Mouse (Mus musculus): Measurements from ENCODE around the gene Adk. TPM values are rescaled to one million over a fixed set of nuclear protein-coding genes. Genes with fewer than 3 reads are reported as not detected.

Adk gene
- polyA plus RNA-seq, 1 experiment, result 69.5 TPM

DNA sequence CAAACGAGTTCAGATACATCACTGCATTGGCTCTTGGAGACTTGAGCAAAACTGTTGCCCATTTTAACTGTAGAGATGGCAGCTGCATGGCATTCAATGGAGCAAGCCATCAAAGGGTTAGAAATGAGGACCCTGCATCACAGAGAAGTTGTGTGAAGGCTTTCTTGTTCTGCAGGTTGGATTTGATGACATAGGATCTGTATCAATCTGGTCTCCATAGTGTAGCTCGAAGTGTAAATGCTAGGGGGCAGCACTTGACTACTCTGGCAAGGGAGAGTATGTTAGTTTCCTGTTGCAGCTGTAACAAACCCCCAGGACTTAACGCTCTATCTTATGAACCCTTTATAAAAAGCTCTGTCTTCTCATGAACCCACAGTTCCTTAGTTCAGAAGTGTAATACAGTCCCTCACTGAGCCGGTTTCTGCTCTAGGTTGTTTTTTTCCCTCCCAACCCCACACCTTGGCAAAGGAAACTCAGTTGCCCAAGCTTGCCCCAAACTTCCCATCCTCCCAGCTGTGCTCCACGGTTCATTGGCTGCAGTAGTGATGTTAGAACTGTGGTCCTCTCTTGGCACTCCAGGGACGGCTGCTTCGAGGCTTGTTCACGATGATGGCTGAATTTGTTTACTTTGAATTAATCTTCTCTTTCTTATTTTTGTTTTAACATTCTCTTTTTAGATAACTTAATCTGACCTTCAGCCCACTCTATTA, 91.2 kb downstream of the Adk start:
- Histone ChIP-seq H3K27me3 (ENCODE audit: control insufficient read depth, insufficient read depth, insufficient read length) (no peaks in the 10 kb centered on the region), H3K4me3 (ENCODE audit: insufficient read depth, poor library complexity, severe bottlenecking) (no peak overlapping the region), H3K36me3 (ENCODE audit: control insufficient read depth, insufficient read depth) (no peaks in the 10 kb centered on the region), H3K79me3 (ENCODE audit: low read depth) (no peaks in the 10 kb centered on the region), H3ac (ENCODE audit: control insufficient read depth, insufficient read length, low read depth) (no peak overlapping the region), H3K79me2 (ENCODE audit: control insufficient read depth, insufficient read depth) (peaks cover 5% of the 10 kb centered on the region)
- TF ChIP-seq MYOG (IDR thresholded peaks at IDR 0.05; ENCODE audit: control insufficient read depth, extremely low read depth, insufficient read length) (no peak), MYOD1 (IDR thresholded peaks at IDR 0.05; ENCODE audit: control insufficient read depth, insufficient read length, low read depth) (no peak), FOSL1 (IDR thresholded peaks at IDR 0.05; ENCODE audit: insufficient read depth, low read length, poor library complexity, severe bottlenecking) (no peak), MAX (IDR thresholded peaks at IDR 0.05) (no peak), CEBPB (IDR thresholded peaks at IDR 0.05; ENCODE audit: low read depth) (no peak), CTCF (IDR thresholded peaks at IDR 0.05; ENCODE audit: control insufficient read depth, insufficient read depth, insufficient read length) (peak; percentile 45)

GRCm38 (mm10) chr14:21147171-21147570, 94.8 kb downstream of the Adk start:
- no peaks in the 10 kb centered on the region for H3K36me3 ChIP-seq (ENCODE audit: control insufficient read depth, insufficient read depth)
- H3ac ChIP-seq (ENCODE audit: control insufficient read depth, insufficient read length, low read depth), result no peak overlapping the region
- TF ChIP-seq USF1 (IDR thresholded peaks at IDR 0.05; ENCODE audit: low read depth), result no peak
- H3K27me3 ChIP-seq (ENCODE audit: control insufficient read depth, insufficient read depth, insufficient read length), result no peaks in the 10 kb centered on the region
- H3K4me3 ChIP-seq (ENCODE audit: insufficient read depth, poor library complexity, severe bottlenecking), result no peak overlapping the region
- H3K79me2 ChIP-seq (ENCODE audit: control insufficient read depth, insufficient read depth), result peaks cover 5% of the 10 kb centered on the region
- no peaks in the 10 kb centered on the region for H3K79me3 ChIP-seq (ENCODE audit: low read depth)

DNA sequence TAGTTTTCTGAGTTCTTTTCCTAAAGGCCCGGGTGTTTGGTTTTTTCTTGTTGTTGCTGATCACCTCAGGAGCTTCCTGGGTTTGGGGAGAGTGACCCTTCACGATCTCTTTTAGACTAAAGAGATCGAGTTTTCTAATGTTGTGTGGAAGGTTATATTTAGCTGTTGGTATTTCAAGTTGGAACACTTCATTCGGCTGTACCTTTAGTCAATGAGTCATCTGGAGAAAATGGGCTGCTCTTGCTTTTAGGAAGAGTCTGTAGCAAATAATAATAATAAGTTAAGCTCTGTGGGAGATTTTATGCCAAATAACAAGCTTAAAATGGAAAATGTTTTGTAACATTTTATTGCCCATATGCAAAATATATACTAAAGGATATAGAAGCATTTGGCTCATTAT, 97.9 kb downstream of the Adk start:
- Histone ChIP-seq H3K79me2 (ENCODE audit: control insufficient read depth, insufficient read depth) (no peaks in the 10 kb centered on the region), H3K27me3 (ENCODE audit: control insufficient read depth, insufficient read depth, insufficient read length) (no peaks in the 10 kb centered on the region), H3K4me3 (ENCODE audit: insufficient read depth, poor library complexity, severe bottlenecking) (no peak overlapping the region), H3ac (ENCODE audit: control insufficient read depth, insufficient read length, low read depth) (no peak overlapping the region), H3K79me3 (ENCODE audit: low read depth) (no peaks in the 10 kb centered on the region), H3K36me3 (ENCODE audit: control insufficient read depth, insufficient read depth) (no peaks in the 10 kb centered on the region)
- TF ChIP-seq FOSL1 (IDR thresholded peaks at IDR 0.05; ENCODE audit: insufficient read depth, low read length, poor library complexity, severe bottlenecking) (no peak), CEBPB (IDR thresholded peaks at IDR 0.05; ENCODE audit: low read depth) (no peak), CTCF (IDR thresholded peaks at IDR 0.05; ENCODE audit: control insufficient read depth, insufficient read depth, insufficient read length) (no peak), MYOG (IDR thresholded peaks at IDR 0.05; ENCODE audit: control insufficient read depth, extremely low read depth, insufficient read length) (no peak), MAX (IDR thresholded peaks at IDR 0.05) (no peak), MYOD1 (IDR thresholded peaks at IDR 0.05; ENCODE audit: control insufficient read depth, insufficient read length, low read depth) (no peak)

- no peak overlapping the region for H3K4me3 ChIP-seq (ENCODE audit: insufficient read depth, poor library complexity, severe bottlenecking)
- H3K79me2 ChIP-seq (ENCODE audit: control insufficient read depth, insufficient read depth), result no peaks in the 10 kb centered on the region
- no peak overlapping the region for H3ac ChIP-seq (ENCODE audit: control insufficient read depth, insufficient read length, low read depth)
- no peaks in the 10 kb centered on the region for H3K36me3 ChIP-seq (ENCODE audit: control insufficient read depth, insufficient read depth)
- H3K27me3 ChIP-seq (ENCODE audit: control insufficient read depth, insufficient read depth, insufficient read length), result no peaks in the 10 kb centered on the region
- no peak for TF ChIP-seq USF1 (IDR thresholded peaks at IDR 0.05; ENCODE audit: low read depth)
- no peak for TF ChIP-seq CEBPB (IDR thresholded peaks at IDR 0.05; ENCODE audit: low read depth)
- no peak for TF ChIP-seq FOSL1 (IDR thresholded peaks at IDR 0.05; ENCODE audit: insufficient read depth, low read length, poor library complexity, severe bottlenecking)
- TF ChIP-seq CTCF (IDR thresholded peaks at IDR 0.05; ENCODE audit: control insufficient read depth, insufficient read depth, insufficient read length), result no peak
- TF ChIP-seq MAX (IDR thresholded peaks at IDR 0.05), result no peak
- TF ChIP-seq MYOG (IDR thresholded peaks at IDR 0.05; ENCODE audit: control insufficient read depth, extremely low read depth, insufficient read length), result no peak
- TF ChIP-seq MYOD1 (IDR thresholded peaks at IDR 0.05; ENCODE audit: control insufficient read depth, insufficient read length, low read depth), result no peak
- no peaks in the 10 kb centered on the region for H3K79me3 ChIP-seq (ENCODE audit: low read depth)
Observed at GRCm38 (mm10) chr14:21152055-21152454, 99.7 kb downstream of the Adk start.

DNA sequence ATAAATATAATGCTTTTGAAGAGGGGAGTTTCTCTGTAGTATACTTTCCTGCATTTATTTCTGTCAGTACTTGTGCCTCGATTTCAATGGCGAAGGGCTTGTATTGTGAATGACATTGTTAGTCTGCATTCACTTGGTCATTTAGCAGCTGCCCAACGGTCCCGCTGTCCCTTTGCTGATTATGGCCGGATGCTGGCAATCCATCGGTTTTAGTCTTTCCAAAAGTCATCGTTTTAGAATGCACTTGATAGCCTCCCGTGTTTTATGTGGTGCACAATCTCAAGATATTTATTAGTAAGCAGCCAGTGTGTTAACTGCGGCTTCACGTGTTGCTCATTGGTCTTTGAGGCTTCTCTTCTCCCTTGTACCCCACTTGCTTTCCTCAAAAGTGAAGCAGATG, 113.3 kb downstream of the Adk start:
- Histone ChIP-seq H3K27me3 (ENCODE audit: control insufficient read depth, insufficient read depth, insufficient read length) (no peaks in the 10 kb centered on the region), H3K36me3 (ENCODE audit: control insufficient read depth, insufficient read depth) (no peaks in the 10 kb centered on the region), H3ac (ENCODE audit: control insufficient read depth, insufficient read length, low read depth) (no peak overlapping the region), H3K4me3 (ENCODE audit: insufficient read depth, poor library complexity, severe bottlenecking) (no peak overlapping the region), H3K79me2 (ENCODE audit: control insufficient read depth, insufficient read depth) (no peaks in the 10 kb centered on the region), H3K79me3 (ENCODE audit: low read depth) (no peaks in the 10 kb centered on the region)
- TF ChIP-seq MYOD1 (IDR thresholded peaks at IDR 0.05; ENCODE audit: control insufficient read depth, insufficient read length, low read depth) (no peak), USF1 (IDR thresholded peaks at IDR 0.05; ENCODE audit: low read depth) (no peak), MAX (IDR thresholded peaks at IDR 0.05) (no peak), MYOG (IDR thresholded peaks at IDR 0.05; ENCODE audit: control insufficient read depth, extremely low read depth, insufficient read length) (no peak), CTCF (IDR thresholded peaks at IDR 0.05; ENCODE audit: control insufficient read depth, insufficient read depth, insufficient read length) (no peak)

- H3K79me2 ChIP-seq (ENCODE audit: control insufficient read depth, insufficient read depth), result no peaks in the 10 kb centered on the region
- H3K4me3 ChIP-seq (ENCODE audit: insufficient read depth, poor library complexity, severe bottlenecking), result no peak overlapping the region
- H3K27me3 ChIP-seq (ENCODE audit: control insufficient read depth, insufficient read depth, insufficient read length), result no peaks in the 10 kb centered on the region
- H3K36me3 ChIP-seq (ENCODE audit: control insufficient read depth, insufficient read depth), result no peaks in the 10 kb centered on the region
- H3ac ChIP-seq (ENCODE audit: control insufficient read depth, insufficient read length, low read depth), result no peak overlapping the region
- TF ChIP-seq FOSL1 (IDR thresholded peaks at IDR 0.05; ENCODE audit: insufficient read depth, low read length, poor library complexity, severe bottlenecking), result no peak
- no peak for TF ChIP-seq MYOG (IDR thresholded peaks at IDR 0.05; ENCODE audit: control insufficient read depth, extremely low read depth, insufficient read length)
- TF ChIP-seq CEBPB (IDR thresholded peaks at IDR 0.05; ENCODE audit: low read depth), result no peak
- no peak for TF ChIP-seq CTCF (IDR thresholded peaks at IDR 0.05; ENCODE audit: control insufficient read depth, insufficient read depth, insufficient read length)
- no peak for TF ChIP-seq MAX (IDR thresholded peaks at IDR 0.05)
- no peak for TF ChIP-seq MYOD1 (IDR thresholded peaks at IDR 0.05; ENCODE audit: control insufficient read depth, insufficient read length, low read depth)
- no peak for TF ChIP-seq USF1 (IDR thresholded peaks at IDR 0.05; ENCODE audit: low read depth)
- no peaks in the 10 kb centered on the region for H3K79me3 ChIP-seq (ENCODE audit: low read depth)
Observed at GRCm38 (mm10) chr14:21166114-21166513, 113.7 kb downstream of the Adk start.
